ENCODE assay signal across 10 mouse cellular contexts in genomic region chr7:142084395-142084794, GRCm38 (mm10). TPM values are rescaled to one million over a fixed set of nuclear protein-coding genes. Genes with fewer than 3 reads are reported as not detected.
DNase-seq lines count a peak whose midpoint lies in the region; ATAC-seq and TF ChIP-seq lines count a peak whose summit lies in the region.
"Had no signal": no experiment of that assay in that cellular context is flagged by ENCODE, and none has a peak within 500 bp of the region (broad histone marks: within the 10 kb centered on the region; RNA-seq: fewer than 3 reads in every experiment).

No protein-coding gene starts in this region.

- H3K9ac ChIP-seq in hindbrain, postnatal 0 days (replicated peaks; ENCODE audit: low read length) = peak overlapping the region; percentile 13; the same call in 1 of the 2 replicates
- no peak overlapping the region for H3K9ac ChIP-seq in hindbrain, embryonic 11.5 days (ENCODE audit: low read depth, low read length)
- no peak overlapping the region for H3K9ac ChIP-seq in liver, postnatal 0 days (replicated peaks)

- peak; percentile 39 for ATAC-seq in hindbrain, postnatal 0 days
- no peak for ATAC-seq in hindbrain, embryonic 11.5 days (ENCODE audit: low FRiP score)
- no peak for ATAC-seq in liver, postnatal 0 days

- H3K36me3 ChIP-seq in hindbrain, postnatal 0 days (ENCODE audit: insufficient read depth, low read length) = peaks cover 45% of the 10 kb centered on the region
- no peaks in the 10 kb centered on the region for H3K36me3 ChIP-seq in hindbrain, embryonic 11.5 days (ENCODE audit: control insufficient read depth, insufficient read depth, low read length)
- peaks cover 24% of the 10 kb centered on the region; the same call in 1 of the 2 replicates for H3K36me3 ChIP-seq in liver, postnatal 0 days (replicated peaks; ENCODE audit: insufficient read depth, low read length)

- 26% methylated on average over 5 of the region's 5 CpGs for WGBS in hindbrain, postnatal 0 days
- 30% methylated on average over 5 of the region's 5 CpGs for WGBS in hindbrain, embryonic 11.5 days
- 33% methylated on average over 5 of the region's 5 CpGs for WGBS in liver, postnatal 0 days (ENCODE audit: insufficient replicate concordance)

- DNase-seq in adrenal gland, postnatal 25 days = peak; percentile 19
- no peak for DNase-seq in adrenal gland, adult 18-20 months (ENCODE audit: low spot score in 2 of 2)
- DNase-seq in hindbrain, postnatal 0 days (ENCODE audit: low spot score) = no peak
- DNase-seq in hindbrain, embryonic 11.5 days (ENCODE audit: low spot score) = no peak
- DNase-seq in ZHBTc4 (ENCODE audit: low read depth, low spot score) = peak; percentile 29
- DNase-seq in liver, postnatal 0 days = peak; percentile 21
- no peak for DNase-seq in right cerebral cortex, postnatal 36 days (ENCODE audit: low spot score in 2 of 2)
- no peak for DNase-seq in left cerebral cortex, adult 18-20 months (ENCODE audit: low spot score in 2 of 2)

- peak; percentile 24 for TF ChIP-seq CTCF in hindbrain, postnatal 0 days (IDR thresholded peaks at IDR 0.05; ENCODE audit: low read depth)
- TF ChIP-seq CTCF in liver, postnatal 0 days (IDR thresholded peaks at IDR 0.05; ENCODE audit: low read depth) = peak; percentile 24; the same call in 1 of the 2 replicates

- H3K4me2 ChIP-seq in hindbrain, postnatal 0 days (ENCODE audit: low read depth, low read length) = no peak overlapping the region
- no peak overlapping the region for H3K4me2 ChIP-seq in hindbrain, embryonic 11.5 days (replicated peaks; ENCODE audit: low read depth, low read length)
- no peak overlapping the region for H3K4me2 ChIP-seq in liver, postnatal 0 days (ENCODE audit: low read depth, low read length)

- no peak for TF ChIP-seq EP300 in liver, postnatal 0 days (IDR thresholded peaks at IDR 0.05; ENCODE audit: low read depth)

- H3K27ac ChIP-seq in hindbrain, postnatal 0 days = no peak overlapping the region; the same call in 1 of the 2 replicates
- no peak overlapping the region for H3K27ac ChIP-seq in hindbrain, embryonic 11.5 days (ENCODE audit: low read depth, low read length)
- H3K27ac ChIP-seq in liver, postnatal 0 days (ENCODE audit: low read depth) = no peak overlapping the region

- H3K4me3 ChIP-seq in hindbrain, postnatal 0 days (ENCODE audit: low read length) = no peak overlapping the region
- no peak overlapping the region for H3K4me3 ChIP-seq in hindbrain, embryonic 11.5 days (ENCODE audit: low read depth, low read length)
- no peak overlapping the region for H3K4me3 ChIP-seq in liver, postnatal 0 days (ENCODE audit: low read depth, low read length)

- no peaks in the 10 kb centered on the region for H3K27me3 ChIP-seq in hindbrain, postnatal 0 days (ENCODE audit: insufficient read depth, low read length)
- peaks cover 31% of the 10 kb centered on the region for H3K27me3 ChIP-seq in hindbrain, embryonic 11.5 days (ENCODE audit: control insufficient read depth, insufficient read depth, low read length)
- peaks cover 56% of the 10 kb centered on the region for H3K27me3 ChIP-seq in liver, postnatal 0 days (ENCODE audit: insufficient read depth, low read length)

- no peaks in the 10 kb centered on the region for H3K9me3 ChIP-seq in hindbrain, postnatal 0 days (ENCODE audit: low read length)
- H3K9me3 ChIP-seq in hindbrain, embryonic 11.5 days (ENCODE audit: control insufficient read depth, low read length) = no peaks in the 10 kb centered on the region
- no peaks in the 10 kb centered on the region for H3K9me3 ChIP-seq in liver, postnatal 0 days (ENCODE audit: low read length)

- peaks cover 13% of the 10 kb centered on the region for H3K4me1 ChIP-seq in hindbrain, postnatal 0 days (ENCODE audit: insufficient read depth, low read length)
- peaks cover 13% of the 10 kb centered on the region for H3K4me1 ChIP-seq in hindbrain, embryonic 11.5 days (replicated peaks; ENCODE audit: control insufficient read depth, insufficient read depth, low read length)
- H3K4me1 ChIP-seq in liver, postnatal 0 days (ENCODE audit: insufficient read depth) = peaks cover 46% of the 10 kb centered on the region

RNA-seq across cellular contexts. Expression of gene Dusp8, which starts 11.2 kb away (rescaled TPM):
- total RNA-seq in adrenal gland, postnatal 25 days (2021) = 3.9 and 4.7 TPM in 2 replicates
- 10 to 100 TPM in 1 of 2 experiments, 1 to 10 TPM in 1; 8.9 to 23.6 TPM for total RNA-seq in adrenal gland, adult 18-20 months (2021)
- 129 and 133 TPM in 2 replicates for total RNA-seq in hindbrain, postnatal 0 days (2014; rRNA removed)
- polyA plus RNA-seq in hindbrain, postnatal 0 days (2015; fragmentation: Nextera tagmentation; extraction: Ambion mirVana) = 86.2 and 94.6 TPM in 2 replicates
- 19.1 and 20.9 TPM in 2 replicates for polyA plus RNA-seq in hindbrain, embryonic 11.5 days (2014; fragmentation: Nextera tagmentation; extraction: Ambion mirVana)
- 1.8 TPM in 2 replicates for polyA plus RNA-seq in liver, postnatal 0 days (2015; fragmentation: Nextera tagmentation; extraction: Ambion mirVana)
- total RNA-seq in left cerebral cortex, adult 18-20 months (2021) = 100 to 1,000 TPM; 150 to 154 TPM
- total RNA-seq: neutrophil, adult 5-6 weeks had no signal

RNA-seq across cellular contexts. Expression of gene Mob2, which starts 23.5 kb away (rescaled TPM):
- total RNA-seq in adrenal gland, postnatal 25 days (2021) = 50.3 and 56.9 TPM in 2 replicates
- 10 to 100 TPM; 45.2 to 58.8 TPM for total RNA-seq in adrenal gland, adult 18-20 months (2021)
- 41.1 and 45.5 TPM in 2 replicates for total RNA-seq in hindbrain, postnatal 0 days (2014; rRNA removed)
- polyA plus RNA-seq in hindbrain, postnatal 0 days (2015; fragmentation: Nextera tagmentation; extraction: Ambion mirVana) = 43.4 and 44.1 TPM in 2 replicates
- polyA plus RNA-seq in hindbrain, embryonic 11.5 days (2014; fragmentation: Nextera tagmentation; extraction: Ambion mirVana) = 53.3 and 59.8 TPM in 2 replicates
- 38.5 and 40.8 TPM in 2 replicates for polyA plus RNA-seq in liver, postnatal 0 days (2015; fragmentation: Nextera tagmentation; extraction: Ambion mirVana)
- total RNA-seq in left cerebral cortex, adult 18-20 months (2021) = 10 to 100 TPM; 37.7 to 39.1 TPM

RNA-seq across cellular contexts. Expression of gene Gm45618, which starts 36.1 kb away (rescaled TPM):
- not detected in 2 replicates for total RNA-seq in adrenal gland, postnatal 25 days (2021)
- total RNA-seq in adrenal gland, adult 18-20 months (2021) = not detected
- not detected in 2 replicates for total RNA-seq in hindbrain, postnatal 0 days (2014; rRNA removed)
- polyA plus RNA-seq in hindbrain, postnatal 0 days (2015; fragmentation: Nextera tagmentation; extraction: Ambion mirVana) = not detected in 2 replicates
- not detected in 2 replicates for polyA plus RNA-seq in hindbrain, embryonic 11.5 days (2014; fragmentation: Nextera tagmentation; extraction: Ambion mirVana)
- polyA plus RNA-seq in liver, postnatal 0 days (2015; fragmentation: Nextera tagmentation; extraction: Ambion mirVana) = not detected in 2 replicates
- total RNA-seq in left cerebral cortex, adult 18-20 months (2021) = not detected
- total RNA-seq: left cerebral cortex, adult 8-10 months; neutrophil, adult 5-6 weeks had no signal

RNA-seq across cellular contexts. Expression of gene Gm39115, which starts 51.4 kb away (rescaled TPM):
- not detected in 2 replicates for total RNA-seq in adrenal gland, postnatal 25 days (2021)
- not detected for total RNA-seq in adrenal gland, adult 18-20 months (2021)
- not detected in 2 replicates for total RNA-seq in hindbrain, postnatal 0 days (2014; rRNA removed)
- polyA plus RNA-seq in hindbrain, postnatal 0 days (2015; fragmentation: Nextera tagmentation; extraction: Ambion mirVana) = not detected in 2 replicates
- not detected in 2 replicates for polyA plus RNA-seq in hindbrain, embryonic 11.5 days (2014; fragmentation: Nextera tagmentation; extraction: Ambion mirVana)
- not detected in 2 replicates for polyA plus RNA-seq in liver, postnatal 0 days (2015; fragmentation: Nextera tagmentation; extraction: Ambion mirVana)
- not detected for total RNA-seq in left cerebral cortex, adult 18-20 months (2021)
- total RNA-seq: left cerebral cortex, adult 8-10 months; neutrophil, adult 5-6 weeks had no signal

Comparison
In these comparisons a context has a peak if more than half of its experiments do, and no peak if none do; other contexts are left out.
1. DNase-seq: peak in adrenal gland, postnatal 25 days (single experiment), ZHBTc4 (single experiment) and liver, postnatal 0 days (single experiment); none in adrenal gland, adult 18-20 months (0 of 2), hindbrain, postnatal 0 days (single experiment), hindbrain, embryonic 11.5 days (single experiment), right cerebral cortex, postnatal 36 days (0 of 2) and left cerebral cortex, adult 18-20 months (0 of 2).